Mouse (Mus musculus) bone marrow macrophage, adult 2 months (primary cell): ENCODE results near the gene Bcl2l11. TPM values are rescaled to one million over a fixed set of nuclear protein-coding genes. Genes with fewer than 3 reads are reported as not detected.

Source experiments
- H3K27ac ChIP-seq: 2 replicates; pipeline ENCODE4 v1.5.1; 2012; ENCODE audit warnings: low read depth, low read length; ENCODE audit not compliant: insufficient read depth
- H3K4me1 ChIP-seq: 2 replicates; pipeline ENCODE4 v1.6.1; 2012; ENCODE audit warnings: low read length; ENCODE audit not compliant: control insufficient read depth, insufficient read depth
- H3K4me3 ChIP-seq: 2 replicates; pipeline ENCODE4 v1.5.1; 2012; ENCODE audit warnings: mild to moderate bottlenecking, low read length, moderate library complexity; ENCODE audit not compliant: insufficient read depth
- CTCF ChIP-seq: IDR thresholded peaks from 2 replicates; pipeline ENCODE4 v1.5.1; 2012; ENCODE audit warnings: low read depth, mild to moderate bottlenecking, low read length, moderate library complexity
- POLR2A ChIP-seq: IDR thresholded peaks from 2 replicates; pipeline ENCODE4 v1.6.1; 2012; ENCODE audit warnings: mild to moderate bottlenecking, low read depth, low read length, borderline replicate concordance
- polyA plus RNA-seq: library from polyadenylated mRNA; stranded (reverse); fragments of >200 nt; gene quantifications from 2 replicates; pipeline ENCODE4 v1.2.4, GENCODE M21; 2012; ENCODE audit not compliant: missing spikeins, insufficient read depth, insufficient read length

Bcl2l11 gene
- polyA plus RNA-seq: 56.4 and 60.5 TPM in 2 replicates

DNA sequence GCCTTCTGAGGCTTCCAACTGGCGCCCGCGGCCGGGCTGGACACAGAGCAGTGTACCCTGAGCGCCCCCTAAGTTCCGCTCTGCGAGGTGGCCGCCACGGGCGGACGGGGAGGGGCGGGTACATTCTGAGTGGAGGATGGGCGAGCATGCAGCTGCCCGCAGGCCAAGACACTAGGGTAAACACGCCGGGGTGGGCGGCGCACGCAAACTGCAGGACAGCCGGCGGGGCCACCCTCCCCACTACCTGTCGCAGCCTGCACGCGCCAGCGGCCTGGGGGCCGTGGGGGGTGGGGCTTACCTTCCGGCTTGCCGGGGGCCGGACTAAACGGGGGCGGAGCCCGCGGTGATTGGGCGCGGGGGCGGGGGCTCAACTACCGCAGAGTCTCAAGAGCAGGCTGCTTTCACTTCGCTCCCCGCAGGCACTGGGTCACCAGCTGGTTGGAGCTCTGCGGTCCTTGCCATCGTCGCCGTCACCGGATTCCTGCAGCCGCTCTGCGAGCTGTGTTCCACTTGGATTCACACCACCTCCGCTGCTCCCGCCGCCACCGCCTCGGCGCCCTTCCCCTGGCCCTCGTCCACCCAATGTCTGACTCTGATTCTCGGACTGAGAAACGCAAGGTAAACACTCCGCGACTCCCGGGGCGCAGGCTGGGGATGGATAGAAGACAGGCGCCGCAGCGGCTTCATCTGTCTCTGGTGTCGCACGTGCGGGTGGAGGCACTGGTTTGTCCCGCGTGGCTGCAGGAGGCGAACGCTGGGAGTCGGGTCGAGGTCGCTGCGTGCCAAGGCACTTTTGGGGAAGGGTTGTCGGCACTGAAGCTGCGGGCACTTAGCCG, at the start of gene Bcl2l11:
Gene Bcl2l11, plus strand, starts transcription at position 404 of the 836 bp plus-strand sequence.
- Histone ChIP-seq H3K4me1 (peaks cover 11% of the 10 kb centered on the region), H3K4me3 (peak within 1 kb of the TSS; percentile 82), H3K27ac (peak within 1 kb of the TSS; percentile 63)
- TF ChIP-seq CTCF (0 out of 2 replicates have a peak, but pooled peaks have one; percentile 9), POLR2A (peak; percentile 86; the same call in 1 of the 2 replicates)

- no peak for TF ChIP-seq POLR2A
- TF ChIP-seq CTCF: no peak
- Histone ChIP-seq H3K27ac (no peak overlapping the region), H3K4me1 (peaks cover 16% of the 10 kb centered on the region), H3K4me3 (no peak overlapping the region)
Observed at GRCm38 (mm10) chr2:128076936-128077335, 48.9 kb upstream of the Bcl2l11 start.

GRCm38 (mm10) chr2:128078859-128079258, 47.0 kb upstream of the Bcl2l11 start:
- H3K4me1 ChIP-seq: peaks cover 14% of the 10 kb centered on the region
- TF ChIP-seq POLR2A (no peak), CTCF (no peak)
- H3K27ac ChIP-seq: no peak overlapping the region

GRCm38 (mm10) chr2:128079316-128079715, 46.5 kb upstream of the Bcl2l11 start:
- Histone ChIP-seq H3K4me3 (no peak overlapping the region), H3K4me1 (peaks cover 14% of the 10 kb centered on the region), H3K27ac (no peak overlapping the region)
- TF ChIP-seq CTCF (no peak), POLR2A (no peak)

More at GRCm38 (mm10) chr2:128078859-128079258, 47.0 kb upstream of the Bcl2l11 start:
- no peak overlapping the region for H3K4me3 ChIP-seq

DNA sequence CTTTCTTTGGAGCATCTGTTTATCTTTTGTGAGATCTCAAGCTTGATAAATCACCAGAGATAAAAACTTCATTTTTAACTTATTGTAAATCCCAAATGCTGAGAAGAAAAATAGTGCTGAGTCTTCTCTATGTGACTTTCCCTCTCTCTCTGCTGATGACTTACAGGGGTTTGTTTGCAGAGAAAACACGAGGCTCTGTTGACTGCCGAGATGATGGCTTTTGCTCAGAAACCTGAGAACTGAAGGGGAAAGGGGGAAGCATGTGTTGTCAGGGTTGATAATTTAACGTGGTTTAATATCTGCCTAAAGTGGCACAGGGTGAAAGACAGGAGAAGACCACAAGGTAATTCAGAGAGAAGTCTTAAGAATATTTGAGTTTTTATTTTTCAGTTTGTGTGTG, 42.0 kb upstream of the Bcl2l11 start:
- Histone ChIP-seq H3K4me1 (peaks cover 19% of the 10 kb centered on the region), H3K27ac (no peak overlapping the region), H3K4me3 (no peak overlapping the region)
- TF ChIP-seq POLR2A (no peak), CTCF (no peak)

DNA sequence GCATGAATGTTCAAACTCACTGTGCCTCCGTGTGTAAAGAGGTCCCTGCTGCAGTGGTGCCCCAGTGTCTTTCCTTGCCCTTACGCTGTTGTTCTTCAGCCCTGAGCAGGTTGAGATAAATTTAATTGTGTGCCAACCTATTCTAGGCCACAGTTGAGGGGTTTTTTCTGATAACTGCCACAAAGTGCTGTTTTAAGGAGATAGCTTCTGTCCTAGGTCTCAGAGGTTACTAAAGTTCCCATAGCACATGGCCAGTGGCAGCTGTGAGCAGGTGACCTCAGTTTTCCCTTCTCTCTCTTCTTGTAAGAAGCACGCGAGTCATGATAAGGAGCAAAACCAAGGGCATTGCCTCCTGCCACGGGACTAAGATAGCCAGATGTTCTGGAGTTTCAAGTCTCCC, 41.2 kb upstream of the Bcl2l11 start:
- Histone ChIP-seq H3K4me1 (peaks cover 19% of the 10 kb centered on the region), H3K4me3 (no peak overlapping the region)
- TF ChIP-seq POLR2A: no peak
- no peak for TF ChIP-seq CTCF

GRCm38 (mm10) chr2:128085481-128085880, 40.4 kb upstream of the Bcl2l11 start:
- Histone ChIP-seq H3K4me1 (peaks cover 19% of the 10 kb centered on the region), H3K4me3 (no peak overlapping the region), H3K27ac (peak overlapping the region; percentile 7)
- TF ChIP-seq POLR2A (no peak), CTCF (no peak)

More for the DNA sequence above, 41.2 kb upstream of the Bcl2l11 start:
- no peak overlapping the region for H3K27ac ChIP-seq

DNA sequence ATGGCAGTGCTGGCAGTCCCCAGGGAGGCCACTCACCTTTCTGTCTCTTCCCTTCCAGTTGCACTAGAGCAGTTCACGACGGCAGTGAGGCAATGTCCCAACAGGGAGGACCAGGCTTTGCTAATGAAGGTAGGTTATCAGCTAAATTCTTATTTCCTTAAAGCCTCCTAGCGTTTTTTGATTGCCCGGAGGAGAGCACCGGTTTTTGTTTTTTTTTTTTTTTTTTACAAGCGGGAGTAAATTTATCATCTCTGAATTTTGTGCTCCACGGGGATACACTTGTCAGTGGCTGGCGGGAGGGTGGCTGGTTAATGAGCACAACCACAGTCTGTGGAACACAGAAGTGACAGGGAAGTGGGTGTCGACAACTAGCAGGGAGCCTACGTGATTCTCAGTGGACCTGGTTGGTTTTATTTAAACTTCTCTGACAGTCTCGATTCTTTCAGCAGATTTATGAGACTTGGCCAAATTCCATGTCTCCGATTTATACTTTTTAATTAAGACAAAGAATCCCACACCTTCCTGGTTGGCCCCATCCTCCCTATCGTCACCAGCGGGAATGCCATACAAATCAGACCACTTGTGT, 39.4 kb upstream of the Bcl2l11 start:
- no peak overlapping the region for H3K27ac ChIP-seq
- H3K4me1 ChIP-seq: peaks cover 19% of the 10 kb centered on the region
- TF ChIP-seq CTCF (no peak), POLR2A (no peak)
- no peak overlapping the region for H3K4me3 ChIP-seq

- peaks cover 19% of the 10 kb centered on the region for H3K4me1 ChIP-seq
- no peak overlapping the region for H3K4me3 ChIP-seq
- H3K27ac ChIP-seq: no peak overlapping the region
- TF ChIP-seq CTCF: no peak
- no peak for TF ChIP-seq POLR2A
Observed at GRCm38 (mm10) chr2:128086996-128087526, 38.8 kb upstream of the Bcl2l11 start.
